Mouse (Mus musculus): ENCODE measurements around the gene Zfyve9.
A peak's percentile ranks its signal among the peaks of the same experiment; 100 is the strongest.

GRCm38 (mm10) chr4:108780057-108780863 is at the start of gene Zfyve9:
- peak; percentile 32; the same call in 1 of the 2 replicates for TF ChIP-seq CTCF (IDR thresholded peaks at IDR 0.05; ENCODE audit: control insufficient read depth, insufficient read depth, insufficient replicate concordance, low read depth, low read length)
- peak; percentile 34; the same call in 1 of the 2 replicates for TF ChIP-seq POLR2A (IDR thresholded peaks at IDR 0.05; ENCODE audit: control insufficient read depth, low read depth, low read length)
